Mouse (Mus musculus) lung, embryonic 15.5 days (tissue): Measurements from ENCODE around the gene Tmcc1. TPM values are rescaled to one million over a fixed set of nuclear protein-coding genes. Genes with fewer than 3 reads are reported as not detected.
"Not testable (repeated sequence)": the region's sequence is repeated elsewhere in the genome, so short reads cannot be mapped to it uniquely, and the experiment has no call there.

Experiments
- ATAC-seq: fragments of 200-750 bp; cut with Nextera tagmentation; 2 replicates; pipeline ENCODE4 v1.8.0; 2017; ENCODE audit warnings: moderate number of reproducible peaks, borderline replicate concordance; ENCODE audit not compliant: low FRiP score, low TSS enrichment; ENCODE audit errors: extremely low read depth
- H3K27ac ChIP-seq: fragments of 300-500 bp; sonication (generic); 2 replicates; pipeline ENCODE4 v1.5.1; 2015; ENCODE audit warnings: moderate library complexity, mild to moderate bottlenecking, inconsistent platforms
- H3K27me3 ChIP-seq: fragments of 300-500 bp; sonication (generic); 2 replicates; pipeline ENCODE4 v1.6.1; 2015; ENCODE audit warnings: inconsistent platforms
- H3K36me3 ChIP-seq: fragments of 300-500 bp; sonication (generic); 2 replicates; pipeline ENCODE4 v1.6.1; 2015; ENCODE audit warnings: inconsistent platforms
- H3K4me1 ChIP-seq: fragments of 300-500 bp; sonication (generic); 2 replicates; pipeline ENCODE4 v1.6.1; 2015; ENCODE audit warnings: inconsistent platforms
- H3K4me2 ChIP-seq: fragments of 300-500 bp; sonication (generic); 2 replicates; pipeline ENCODE4 v1.6.1; 2015; ENCODE audit warnings: inconsistent platforms, mild to moderate bottlenecking, moderate library complexity
- H3K4me3 ChIP-seq: fragments of 300-500 bp; sonication (generic); 2 replicates; pipeline ENCODE4 v1.5.1; 2015; ENCODE audit warnings: mild to moderate bottlenecking, inconsistent platforms
- H3K9ac ChIP-seq: fragments of 300-500 bp; sonication (generic); 2 replicates; pipeline ENCODE4 v1.6.1; 2015; ENCODE audit warnings: inconsistent platforms
- H3K9me3 ChIP-seq: fragments of 300-500 bp; sonication (generic); 2 replicates; pipeline ENCODE4 v1.6.1; 2016; ENCODE audit warnings: inconsistent platforms
- WGBS: fragments of 180-500 bp; shearing (Covaris S2); methylation state at CpG from one replicate; pipeline ENCODE4 v1.1.7; 2015; 5-methylcytosine and 5-hydroxymethylcytosine counted together
- polyA plus RNA-seq: library from polyadenylated mRNA; unstranded; fragments of >200 nt; fragmentation: Nextera tagmentation; extraction: Ambion mirVana; gene quantifications from 2 replicates; pipeline ENCODE4 v1.2.1, GENCODE M21; 2015

Gene Tmcc1
- polyA plus RNA-seq, 1 experiment from 2014 or later, result 13.2 TPM

DNA sequence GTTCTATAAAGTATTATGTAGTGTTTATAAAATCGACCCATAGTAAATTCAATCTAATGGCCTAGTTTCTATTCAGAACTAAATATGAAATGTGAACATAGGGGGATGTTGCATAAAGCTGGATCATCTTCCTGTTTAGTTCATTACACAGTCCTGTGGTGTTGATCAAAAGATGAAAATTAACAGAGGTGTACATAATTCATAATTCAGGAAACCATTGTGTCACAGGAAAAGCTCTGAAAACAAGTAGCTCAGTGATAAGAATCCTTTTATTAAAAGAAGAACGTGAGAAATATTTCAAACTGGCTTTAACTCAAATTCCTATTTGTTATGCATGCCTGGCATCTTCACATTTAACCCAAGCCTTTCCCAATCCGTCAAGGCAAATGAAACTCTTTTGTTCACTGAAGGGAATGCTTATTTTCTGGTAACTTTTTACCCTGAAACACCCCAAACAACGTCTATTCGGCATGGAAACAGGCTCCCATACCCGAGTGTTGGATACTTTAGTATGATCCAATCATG, 121.0 kb downstream of the Tmcc1 start:
- no peak overlapping the region for H3K4me3 ChIP-seq
- ATAC-seq, result no peak
- peak overlapping the region; percentile 54 for H3K27ac ChIP-seq
- H3K4me1 ChIP-seq, result peaks cover 11% of the 10 kb centered on the region
- no peaks in the 10 kb centered on the region for H3K27me3 ChIP-seq
- 35% methylated on average over 6 of the region's 6 CpGs for WGBS
- H3K9ac ChIP-seq, result no peak overlapping the region
- no peaks in the 10 kb centered on the region for H3K36me3 ChIP-seq
- H3K4me2 ChIP-seq, result peak overlapping the region; percentile 44
- no peaks in the 10 kb centered on the region for H3K9me3 ChIP-seq

DNA sequence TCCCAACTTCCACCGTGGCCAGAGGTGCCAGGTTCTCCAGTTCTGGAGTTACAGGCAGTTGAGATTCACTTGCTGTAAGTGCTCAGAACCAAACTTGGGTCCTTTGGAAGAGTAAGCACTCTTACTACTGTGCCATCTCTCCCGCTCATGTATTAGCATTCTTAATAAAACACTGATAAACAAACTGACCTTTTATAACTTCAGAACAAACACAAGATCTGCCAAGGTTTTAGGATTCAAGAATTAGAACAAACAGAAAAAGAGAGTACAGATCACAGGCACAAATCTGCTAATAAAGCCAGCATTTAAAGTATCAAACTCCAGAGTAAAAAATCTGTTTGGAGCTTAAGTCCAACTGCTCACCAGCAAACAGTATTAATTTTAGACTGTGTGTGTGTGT, 121.5 kb downstream of the Tmcc1 start:
- Histone ChIP-seq H3K36me3 (no peaks in the 10 kb centered on the region), H3K4me2 (no peak overlapping the region), H3K4me3 (no peak overlapping the region), H3K9ac (no peak overlapping the region), H3K27me3 (no peaks in the 10 kb centered on the region), H3K9me3 (no peaks in the 10 kb centered on the region), H3K27ac (no peak overlapping the region), H3K4me1 (peaks cover 11% of the 10 kb centered on the region)
- 72% methylated on average over 2 of the region's 2 CpGs for WGBS
- ATAC-seq, result no peak

DNA sequence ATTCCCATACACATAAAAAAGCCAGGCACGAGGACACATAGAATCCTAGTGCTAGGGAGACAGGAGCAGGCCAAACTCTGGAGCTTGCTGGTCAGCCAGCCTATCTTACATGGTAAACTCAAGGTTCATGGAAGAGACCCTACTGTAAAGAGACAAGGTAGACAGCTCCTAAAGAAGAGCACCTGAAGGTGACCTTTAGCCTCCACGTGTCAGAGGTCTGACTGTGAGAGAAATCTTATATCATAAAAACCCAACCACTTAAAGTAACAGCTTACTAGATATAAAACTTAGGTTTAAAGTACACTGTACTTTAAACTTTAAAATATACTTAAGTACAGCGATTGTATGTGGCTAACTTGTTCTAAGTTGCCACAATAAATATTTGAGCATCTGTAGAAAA, 122.7 kb downstream of the Tmcc1 start:
- WGBS, result 90% methylated on average over 3 of the region's 3 CpGs
- Histone ChIP-seq H3K4me2 (no peak overlapping the region), H3K27me3 (no peaks in the 10 kb centered on the region), H3K9me3 (no peaks in the 10 kb centered on the region), H3K27ac (no peak overlapping the region), H3K4me1 (peaks cover 11% of the 10 kb centered on the region), H3K9ac (no peak overlapping the region), H3K4me3 (no peak overlapping the region), H3K36me3 (no peaks in the 10 kb centered on the region)
- no peak for ATAC-seq

DNA sequence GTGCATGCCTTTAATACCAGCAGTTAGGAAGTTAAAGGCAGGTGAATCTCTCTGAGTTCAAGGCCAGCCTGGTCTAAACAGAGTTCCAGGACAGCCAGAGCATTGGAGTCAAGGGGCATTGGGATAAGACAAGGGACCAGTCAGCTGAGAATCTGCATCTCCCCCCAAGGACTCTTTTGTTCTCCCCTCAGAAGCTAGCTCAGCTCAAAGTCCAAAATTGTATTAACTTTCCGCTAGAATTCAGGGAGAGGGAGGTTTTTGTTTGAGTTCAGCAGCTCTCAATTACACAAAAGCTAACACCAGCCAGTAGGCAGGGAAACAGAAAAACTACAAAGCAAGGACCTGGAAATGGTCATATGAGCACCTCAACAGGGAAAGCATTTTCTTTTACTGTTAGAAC, 129.8 kb downstream of the Tmcc1 start:
- Histone ChIP-seq H3K27ac (no peak overlapping the region), H3K36me3 (no peaks in the 10 kb centered on the region), H3K27me3 (no peaks in the 10 kb centered on the region), H3K9ac (no peak overlapping the region), H3K9me3 (no peaks in the 10 kb centered on the region), H3K4me3 (no peak overlapping the region), H3K4me2 (no peak overlapping the region), H3K4me1 (no peaks in the 10 kb centered on the region)
- ATAC-seq, result no peak
- WGBS, result 62% methylated on average over 1 of the region's 1 CpGs

DNA sequence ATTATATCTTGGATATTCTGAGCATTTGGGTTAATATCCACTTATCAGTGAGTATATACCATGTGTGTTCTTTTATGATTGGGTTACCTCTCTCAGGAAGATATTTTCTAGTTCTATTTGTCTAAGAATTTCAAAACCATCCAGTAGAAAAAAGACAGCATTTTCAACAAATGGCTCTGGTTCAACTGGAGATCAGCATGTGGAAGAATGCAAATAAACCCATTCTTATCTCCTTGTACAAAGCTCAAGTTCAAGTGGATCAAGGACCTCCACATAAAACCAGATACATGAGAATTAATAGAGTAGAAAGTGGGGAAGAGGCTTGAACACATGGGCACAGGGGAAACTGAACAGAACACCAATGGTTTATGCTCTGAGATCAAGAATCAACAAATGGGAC, 133.7 kb downstream of the Tmcc1 start:
- not testable (repeated sequence) for H3K27me3 ChIP-seq, H3K9me3 ChIP-seq, H3K4me2 ChIP-seq, H3K27ac ChIP-seq, H3K36me3 ChIP-seq, H3K4me3 ChIP-seq, H3K4me1 ChIP-seq, ATAC-seq, H3K9ac ChIP-seq

DNA sequence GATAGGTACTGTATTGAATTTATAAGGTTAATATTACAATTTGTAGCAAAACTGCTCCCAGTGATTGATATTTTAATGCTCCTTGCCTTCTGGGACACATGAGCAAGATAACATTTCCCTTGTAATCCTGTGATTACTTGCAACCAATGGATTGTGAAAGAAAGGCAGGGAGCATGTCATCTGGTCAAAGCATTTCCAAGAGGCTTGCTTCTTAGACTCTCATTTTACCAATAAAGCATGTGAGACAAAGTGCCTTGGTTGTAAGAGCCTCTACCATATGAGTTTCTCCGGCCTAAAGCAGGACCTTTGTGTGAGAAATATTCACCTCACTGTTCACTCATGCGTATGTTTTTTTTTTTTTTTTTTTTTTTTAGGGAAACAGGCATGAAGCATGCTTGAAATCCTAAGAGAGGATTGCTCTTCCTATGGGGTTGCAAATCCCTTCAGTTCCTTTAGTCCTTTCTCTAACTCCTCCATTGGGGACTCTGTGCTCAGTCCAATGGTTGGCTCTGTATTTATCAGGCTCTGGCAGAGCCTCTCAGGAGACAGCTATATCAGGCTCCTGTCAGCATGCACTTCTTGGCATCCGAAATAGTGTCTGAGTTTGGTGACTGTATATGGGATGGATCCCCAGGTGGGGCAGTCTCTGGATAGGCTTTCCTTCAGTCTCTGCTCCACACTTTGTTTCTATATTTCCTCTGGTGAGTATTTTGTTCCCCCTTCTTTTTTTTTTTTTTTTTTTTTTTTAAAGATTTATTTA, 134.6 kb downstream of the Tmcc1 start:
- no peak overlapping the region for H3K9ac ChIP-seq
- no peak overlapping the region for H3K27ac ChIP-seq

DNA sequence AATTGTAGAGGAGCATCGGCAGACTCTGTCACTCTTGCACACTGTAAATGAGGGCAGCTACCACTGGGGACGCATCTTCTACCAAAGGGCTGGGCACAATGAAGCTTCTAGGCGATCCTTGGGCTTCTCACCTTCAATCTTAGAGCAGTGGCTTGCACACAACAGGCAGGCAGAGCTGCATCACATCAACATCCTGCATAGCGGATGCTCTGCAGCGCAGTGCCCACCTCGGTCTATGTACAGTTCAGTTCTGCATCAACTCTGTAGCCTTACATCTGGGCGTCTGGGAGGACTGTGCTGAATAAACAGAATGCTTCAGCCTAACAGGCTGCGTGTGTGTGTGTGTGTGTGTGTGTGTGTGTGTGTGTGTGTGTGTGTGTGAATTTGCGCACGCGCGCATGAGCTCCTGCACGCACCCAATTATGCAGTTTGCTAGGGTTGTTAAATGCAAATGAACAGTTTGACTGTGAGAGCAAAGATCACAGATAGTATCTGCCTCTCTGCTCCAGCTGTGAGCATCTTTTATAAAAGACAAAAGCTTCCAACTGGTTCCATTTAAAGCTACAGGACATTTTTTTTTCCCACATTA, 136.5 kb downstream of the Tmcc1 start:
- Histone ChIP-seq H3K4me1 (no peaks in the 10 kb centered on the region), H3K4me3 (no peak overlapping the region), H3K9me3 (no peaks in the 10 kb centered on the region), H3K36me3 (no peaks in the 10 kb centered on the region), H3K27ac (no peak overlapping the region), H3K9ac (no peak overlapping the region), H3K4me2 (no peak overlapping the region), H3K27me3 (no peaks in the 10 kb centered on the region)
- no peak; the same call in 1 of the 2 replicates for ATAC-seq
- 47% methylated on average over 13 of the region's 13 CpGs for WGBS

More for the DNA sequence above, 134.6 kb downstream of the Tmcc1 start:
- Histone ChIP-seq H3K36me3 (no peaks in the 10 kb centered on the region), H3K9me3 (no peaks in the 10 kb centered on the region), H3K4me2 (no peak overlapping the region), H3K27me3 (no peaks in the 10 kb centered on the region), H3K4me3 (no peak overlapping the region), H3K4me1 (no peaks in the 10 kb centered on the region)
- WGBS, result 82% methylated on average over 3 of the region's 3 CpGs
- no peak for ATAC-seq

DNA sequence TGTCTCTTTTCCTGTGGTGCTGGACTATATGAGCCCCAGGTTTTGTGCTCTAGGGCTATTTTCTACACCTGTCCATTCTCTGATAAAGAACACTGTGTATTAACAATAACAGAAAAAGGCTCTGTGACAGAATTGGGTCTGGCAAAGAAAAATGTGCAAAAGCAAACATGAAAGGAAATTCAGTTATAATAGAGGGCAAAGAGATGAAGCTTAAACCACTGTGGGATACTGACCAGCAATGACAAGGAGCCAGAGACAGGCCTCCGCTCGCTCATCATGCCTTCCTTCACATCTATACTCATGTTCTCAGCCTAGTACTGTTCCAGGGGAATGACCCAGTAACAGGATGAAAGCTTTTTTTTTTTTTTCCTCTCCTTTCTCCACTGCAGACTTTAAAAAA, 137.5 kb downstream of the Tmcc1 start:
- no peaks in the 10 kb centered on the region for H3K27me3 ChIP-seq
- H3K4me1 ChIP-seq, result no peaks in the 10 kb centered on the region
- no peak overlapping the region for H3K4me3 ChIP-seq
- no peaks in the 10 kb centered on the region for H3K9me3 ChIP-seq
- H3K4me2 ChIP-seq, result no peak overlapping the region
- H3K9ac ChIP-seq, result no peak overlapping the region
- ATAC-seq, result no peak
- no peaks in the 10 kb centered on the region for H3K36me3 ChIP-seq
- WGBS, result 96% methylated on average over 2 of the region's 2 CpGs
- no peak overlapping the region for H3K27ac ChIP-seq

DNA sequence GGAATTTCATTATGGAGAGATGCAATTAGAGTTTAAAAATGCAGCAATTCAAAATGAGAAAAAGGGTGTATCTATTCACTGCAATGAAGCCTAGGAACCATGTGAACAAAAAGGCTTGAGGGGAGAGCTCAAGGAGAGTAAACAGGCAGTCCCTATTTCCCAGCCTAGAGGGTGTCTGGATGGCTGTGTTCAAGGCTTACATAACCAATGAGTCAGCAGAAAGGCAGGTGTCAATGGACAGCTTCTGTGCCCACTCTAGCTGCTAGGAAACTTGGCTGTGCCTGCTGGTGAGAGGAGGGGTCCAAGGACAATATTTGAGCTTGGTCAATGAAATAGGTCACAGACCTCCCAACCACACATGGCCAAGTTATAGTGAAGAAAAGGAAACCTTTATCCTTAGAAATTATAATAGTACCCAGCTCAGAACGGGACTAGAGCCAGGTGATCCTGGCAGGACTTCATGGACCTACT, 138.2 kb downstream of the Tmcc1 start:
- Histone ChIP-seq H3K4me2 (no peak overlapping the region), H3K9ac (no peak overlapping the region), H3K4me3 (no peak overlapping the region), H3K36me3 (no peaks in the 10 kb centered on the region), H3K4me1 (no peaks in the 10 kb centered on the region), H3K9me3 (no peaks in the 10 kb centered on the region), H3K27ac (no peak overlapping the region), H3K27me3 (no peaks in the 10 kb centered on the region)
- no peak for ATAC-seq
- WGBS, result 79% methylated on average over 1 of the region's 1 CpGs

DNA sequence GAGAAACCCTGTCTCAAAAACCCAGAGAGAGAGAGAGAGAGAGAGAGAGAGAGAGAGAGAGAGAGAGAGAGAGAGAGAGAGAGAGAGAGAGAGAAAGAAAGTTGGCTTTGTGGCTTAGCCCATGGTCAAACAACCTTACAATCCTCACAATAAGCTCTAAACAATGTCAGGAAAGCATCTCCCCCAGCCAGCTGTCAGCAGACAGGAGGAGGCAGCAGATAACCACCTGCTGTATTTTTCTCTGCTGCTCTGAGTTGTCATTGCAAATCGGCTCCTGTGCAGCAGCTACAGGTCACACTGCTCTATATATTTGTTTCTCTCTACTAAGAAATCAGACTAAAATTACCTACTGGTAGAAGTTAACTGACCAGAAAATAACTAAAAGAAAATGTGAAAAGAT, 145.4 kb downstream of the Tmcc1 start:
- ATAC-seq, result no peak
- 31% methylated on average over 1 of the region's 1 CpGs for WGBS
- no peak overlapping the region for H3K4me3 ChIP-seq

DNA sequence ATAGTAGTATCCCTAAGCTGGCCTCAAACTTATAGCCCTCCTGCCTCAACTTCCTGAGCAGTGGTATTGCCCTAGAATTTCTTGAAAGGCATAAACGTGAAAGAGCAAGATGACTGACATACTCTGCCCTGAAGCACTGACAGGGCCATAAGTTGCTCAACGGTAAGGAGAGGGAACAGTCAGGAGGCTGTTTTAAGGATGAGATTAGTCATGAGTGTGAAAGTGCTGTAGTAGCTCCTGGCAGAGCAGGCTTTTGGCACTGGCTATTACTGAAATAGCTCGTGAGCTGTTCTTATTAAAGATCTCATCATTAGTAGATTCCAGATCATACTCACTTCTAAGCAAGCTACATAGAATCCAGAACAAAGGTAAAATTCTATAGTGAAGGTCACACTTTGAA, 145.9 kb downstream of the Tmcc1 start:
- no peak overlapping the region for H3K27ac ChIP-seq

More for the DNA sequence above, 145.4 kb downstream of the Tmcc1 start:
- Histone ChIP-seq H3K9me3 (no peaks in the 10 kb centered on the region), H3K4me1 (no peaks in the 10 kb centered on the region), H3K9ac (no peak overlapping the region), H3K4me2 (no peak overlapping the region), H3K36me3 (no peaks in the 10 kb centered on the region), H3K27me3 (no peaks in the 10 kb centered on the region), H3K27ac (no peak overlapping the region)

DNA sequence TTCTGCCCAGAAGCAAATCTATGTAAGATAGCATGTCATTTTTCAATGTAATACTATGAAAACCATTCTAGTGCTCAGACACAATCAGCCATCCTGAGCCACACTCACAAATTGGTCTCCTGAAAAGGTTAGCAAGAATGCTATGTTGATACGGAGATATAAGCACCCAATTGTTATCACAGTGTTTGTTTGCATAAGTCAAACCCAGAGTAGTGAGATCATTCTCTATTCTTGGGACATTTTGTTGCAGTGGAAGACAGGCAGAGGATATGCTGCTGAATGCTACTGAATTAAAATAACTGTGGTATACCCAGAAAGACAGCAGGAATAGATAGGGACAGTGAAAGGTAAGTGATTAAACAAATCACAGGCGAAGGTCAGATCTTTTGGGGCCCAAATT, 149.2 kb downstream of the Tmcc1 start:
- H3K9me3 ChIP-seq, result no peaks in the 10 kb centered on the region
- no peak overlapping the region for H3K9ac ChIP-seq
- H3K4me3 ChIP-seq, result no peak overlapping the region
- no peak overlapping the region for H3K27ac ChIP-seq
- WGBS, result 49% methylated on average over 2 of the region's 2 CpGs
- no peak overlapping the region for H3K4me2 ChIP-seq
- no peaks in the 10 kb centered on the region for H3K36me3 ChIP-seq
- no peak for ATAC-seq
- H3K27me3 ChIP-seq, result no peaks in the 10 kb centered on the region
- H3K4me1 ChIP-seq, result no peaks in the 10 kb centered on the region

More for the DNA sequence above, 145.9 kb downstream of the Tmcc1 start:
- no peaks in the 10 kb centered on the region for H3K27me3 ChIP-seq
- no peak for ATAC-seq
- no peaks in the 10 kb centered on the region for H3K36me3 ChIP-seq
- H3K4me2 ChIP-seq, result no peak overlapping the region
- H3K4me1 ChIP-seq, result no peaks in the 10 kb centered on the region
- WGBS, result 57% methylated on average over 3 of the region's 3 CpGs
- H3K4me3 ChIP-seq, result no peak overlapping the region
- no peak overlapping the region for H3K9ac ChIP-seq
- no peaks in the 10 kb centered on the region for H3K9me3 ChIP-seq
